Mouse (Mus musculus) limb, embryonic 14.5 days (tissue): Measurements from ENCODE around the gene Eno1. TPM values are rescaled to one million over a fixed set of nuclear protein-coding genes. Genes with fewer than 3 reads are reported as not detected.
A peak's percentile ranks its signal among the peaks of the same experiment; 100 is the strongest.

Experiments
- ATAC-seq: fragments of 200-750 bp; cut with Nextera tagmentation; 2 replicates; pipeline ENCODE4 v1.8.0; 2017; ENCODE audit warnings: low read depth, moderate number of reproducible peaks, moderate TSS enrichment; ENCODE audit not compliant: low FRiP score
- DNase-seq: peaks from one replicate; pipeline ENCODE4 v3.0.0-alpha.2; 2015; ENCODE audit warnings: low spot score
- H3K27ac ChIP-seq: fragments of 300-500 bp; sonication (generic); replicated peaks from 2 replicates; pipeline ENCODE4 v1.5.1; 2014; ENCODE audit warnings: low read depth, mild to moderate bottlenecking, low read length, moderate library complexity, mixed read lengths
- H3K27me3 ChIP-seq: fragments of 300-500 bp; sonication (generic); 2 replicates; pipeline ENCODE4 v1.6.1; 2014; ENCODE audit warnings: low read length, mixed read lengths; ENCODE audit not compliant: control insufficient read depth, insufficient read depth
- H3K36me3 ChIP-seq: fragments of 300-500 bp; sonication (generic); 2 replicates; pipeline ENCODE4 v1.6.1; 2014; ENCODE audit warnings: mild to moderate bottlenecking, low read length, moderate library complexity, mixed read lengths; ENCODE audit not compliant: control insufficient read depth, insufficient read depth
- H3K4me1 ChIP-seq: fragments of 300-500 bp; sonication (generic); 2 replicates; pipeline ENCODE4 v1.6.1; 2014; ENCODE audit warnings: antibody characterized with exemption, low read length, mixed read lengths; ENCODE audit not compliant: control insufficient read depth, insufficient read depth
- H3K4me2 ChIP-seq: fragments of 300-500 bp; sonication (generic); replicated peaks from 2 replicates; pipeline ENCODE4 v1.6.1; 2014; ENCODE audit warnings: low read depth, mild to moderate bottlenecking, low read length, moderate library complexity; ENCODE audit not compliant: severe bottlenecking
- H3K4me3 ChIP-seq: fragments of 300-500 bp; sonication (generic); replicated peaks from 2 replicates; pipeline ENCODE4 v1.5.1; 2014; ENCODE audit warnings: low read length
- H3K9ac ChIP-seq: fragments of 300-500 bp; sonication (generic); 2 replicates; pipeline ENCODE4 v1.6.1; 2014; ENCODE audit warnings: mild to moderate bottlenecking, low read depth, low read length, moderate library complexity; ENCODE audit not compliant: severe bottlenecking
- H3K9me3 ChIP-seq: fragments of 300-500 bp; sonication (generic); 2 replicates; pipeline ENCODE4 v1.6.1; 2016; ENCODE audit warnings: low read length; ENCODE audit not compliant: control insufficient read depth
- POLR2A ChIP-seq: fragments of 200-500 bp; IDR thresholded peaks from 2 replicates; pipeline ENCODE4 v1.8.0; 2012; ENCODE audit warnings: inconsistent platforms, mild to moderate bottlenecking, moderate library complexity, borderline replicate concordance; ENCODE audit not compliant: insufficient read depth, insufficient read length; ENCODE audit errors: extremely low read depth
- WGBS: fragments of 180-500 bp; shearing (Covaris S2); extraction: QIAGEN DNeasy Blood & Tissue Kit; methylation state at CpG from one replicate; pipeline ENCODE4 v1.1.7; 2014; 5-methylcytosine and 5-hydroxymethylcytosine counted together
- polyA plus RNA-seq, 2 experiments: library from polyadenylated mRNA; depleted of rRNA in 1 of 2; stranded (reverse) in 1 of 2; unstranded in 1 of 2; fragments of >200 nt; fragmentation: Nextera tagmentation in 1 of 2; extraction: Ambion mirVana in 1 of 2; gene quantifications; 2 replicates each; pipeline versions ENCODE4 v1.2.1 to v1.2.3; 2012 to 2014

Gene Eno1
- polyA plus RNA-seq, 2 experiments: 675 to 1,302 TPM

DNA sequence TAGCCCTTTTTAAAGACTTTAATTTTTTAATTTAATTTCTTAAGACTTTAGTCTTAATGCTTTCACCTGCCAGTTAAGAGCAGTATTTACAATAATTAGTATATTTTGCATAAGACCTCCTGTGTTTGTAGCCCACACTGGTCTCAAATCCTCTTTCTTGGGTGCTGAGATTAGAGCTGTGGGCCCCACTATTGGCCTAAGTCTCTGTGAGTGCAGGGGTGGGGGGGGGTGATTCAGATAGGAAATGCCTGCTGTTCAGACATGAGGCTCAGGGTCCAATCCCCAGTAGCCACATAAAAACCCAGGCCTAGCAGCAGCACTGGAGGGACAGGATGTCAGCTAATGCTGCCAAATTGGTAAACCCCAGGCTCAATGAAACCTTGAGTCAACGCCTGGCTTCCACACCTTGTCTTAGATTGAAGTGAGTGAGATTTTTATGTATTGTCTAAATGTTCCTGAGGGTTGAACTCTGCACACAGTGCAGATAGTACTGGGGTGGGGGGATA is 3.9 kb downstream of the Eno1 start:
- Histone ChIP-seq H3K4me3 (no peak overlapping the region), H3K4me1 (peaks cover 29% of the 10 kb centered on the region), H3K9ac (no peak overlapping the region), H3K27me3 (no peaks in the 10 kb centered on the region), H3K27ac (no peak overlapping the region), H3K9me3 (no peaks in the 10 kb centered on the region), H3K36me3 (peaks cover 63% of the 10 kb centered on the region), H3K4me2 (peak overlapping the region; percentile 27)
- DNase-seq (no peak), ATAC-seq (no peak)
- no peak for TF ChIP-seq POLR2A
- 35% methylated on average over 1 of the region's 1 CpGs for WGBS

DNA sequence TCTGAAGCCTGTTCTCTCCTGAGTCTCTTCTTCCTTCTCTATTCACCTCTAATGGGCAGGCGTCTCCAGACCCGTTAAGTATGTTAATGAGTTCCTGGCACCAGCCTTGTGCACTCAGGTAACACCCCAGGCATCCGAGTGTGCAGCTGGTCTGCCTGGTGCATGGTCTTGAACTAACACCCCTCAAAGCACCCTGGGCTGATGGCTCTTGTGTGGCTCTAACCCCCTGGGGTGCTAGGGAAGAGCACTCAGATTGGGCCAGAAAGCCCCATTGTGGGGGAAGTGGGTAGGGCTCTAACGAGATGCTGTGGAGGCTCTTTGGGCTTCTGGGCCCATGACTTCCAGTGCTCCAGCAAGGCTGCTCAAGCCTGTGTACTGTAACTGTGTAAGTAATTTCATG is 5.2 kb downstream of the Eno1 start:
- WGBS: 60% methylated on average over 4 of the region's 4 CpGs
- Histone ChIP-seq H3K4me1 (peaks cover 26% of the 10 kb centered on the region), H3K9me3 (no peaks in the 10 kb centered on the region), H3K27me3 (no peaks in the 10 kb centered on the region), H3K27ac (no peak overlapping the region), H3K9ac (no peak overlapping the region), H3K36me3 (peaks cover 76% of the 10 kb centered on the region), H3K4me2 (0 out of 2 replicates have a peak overlapping the region, but pooled peaks have one; percentile 13), H3K4me3 (no peak overlapping the region)
- TF ChIP-seq POLR2A: no peak
- no peak for DNase-seq
- no peak for ATAC-seq

DNA sequence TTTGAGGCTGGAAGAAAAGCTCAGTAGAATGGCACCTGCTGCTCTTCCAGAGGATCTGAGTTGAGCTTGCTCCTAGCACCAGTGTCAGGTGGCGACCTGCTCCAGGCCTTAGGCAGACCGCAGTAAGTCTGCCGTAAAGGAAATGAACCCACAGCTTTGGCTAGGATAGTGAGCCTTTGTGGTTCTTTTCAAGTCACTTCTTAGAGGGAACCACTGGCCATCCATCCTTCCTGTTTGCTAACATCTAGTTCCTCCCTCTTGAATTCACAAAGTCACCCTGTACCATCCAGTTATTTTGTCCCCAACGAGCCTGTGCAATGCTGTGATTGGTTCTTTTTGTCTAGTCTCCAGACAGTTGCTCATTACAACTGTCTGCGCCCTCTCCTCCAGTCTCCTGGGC is 6.2 kb downstream of the Eno1 start:
- no peak for ATAC-seq
- no peak for DNase-seq
- H3K4me2 ChIP-seq: no peak overlapping the region
- H3K9me3 ChIP-seq: no peaks in the 10 kb centered on the region
- no peaks in the 10 kb centered on the region for H3K27me3 ChIP-seq
- H3K4me3 ChIP-seq: no peak overlapping the region
- no peak overlapping the region for H3K27ac ChIP-seq
- peaks cover 86% of the 10 kb centered on the region for H3K36me3 ChIP-seq
- H3K9ac ChIP-seq: no peak overlapping the region
- TF ChIP-seq POLR2A: no peak
- H3K4me1 ChIP-seq: peaks cover 26% of the 10 kb centered on the region
- 80% methylated on average over 5 of the region's 5 CpGs for WGBS

DNA sequence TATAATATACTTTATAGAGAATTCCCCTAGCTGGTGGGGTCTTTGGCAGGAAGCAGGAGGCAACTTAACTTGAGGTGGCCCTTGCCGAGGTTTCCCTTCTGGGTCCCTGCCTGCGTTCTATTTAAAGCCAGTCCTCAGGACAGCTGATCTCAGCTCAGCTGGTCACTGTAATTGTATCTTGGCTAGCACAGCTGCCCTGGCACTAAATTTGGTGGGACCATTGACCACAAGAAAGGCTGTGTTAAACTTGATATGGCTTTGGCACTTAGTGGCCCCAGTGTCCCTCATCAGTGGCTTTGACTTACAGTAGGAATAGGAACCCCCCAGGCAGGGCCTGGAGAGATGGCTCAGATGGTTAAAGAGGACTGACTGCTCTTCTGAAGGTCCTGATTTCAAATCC is 9.4 kb downstream of the Eno1 start:
- Histone ChIP-seq H3K27ac (no peak overlapping the region), H3K9ac (no peak overlapping the region), H3K4me1 (peaks cover 6% of the 10 kb centered on the region; the same call in 1 of the 2 replicates), H3K36me3 (peaks cover 90% of the 10 kb centered on the region), H3K4me3 (no peak overlapping the region), H3K4me2 (no peak overlapping the region), H3K9me3 (no peaks in the 10 kb centered on the region), H3K27me3 (no peaks in the 10 kb centered on the region)
- WGBS: 75% methylated on average over 2 of the region's 2 CpGs
- ATAC-seq (no peak), DNase-seq (no peak)
- no peak for TF ChIP-seq POLR2A

DNA sequence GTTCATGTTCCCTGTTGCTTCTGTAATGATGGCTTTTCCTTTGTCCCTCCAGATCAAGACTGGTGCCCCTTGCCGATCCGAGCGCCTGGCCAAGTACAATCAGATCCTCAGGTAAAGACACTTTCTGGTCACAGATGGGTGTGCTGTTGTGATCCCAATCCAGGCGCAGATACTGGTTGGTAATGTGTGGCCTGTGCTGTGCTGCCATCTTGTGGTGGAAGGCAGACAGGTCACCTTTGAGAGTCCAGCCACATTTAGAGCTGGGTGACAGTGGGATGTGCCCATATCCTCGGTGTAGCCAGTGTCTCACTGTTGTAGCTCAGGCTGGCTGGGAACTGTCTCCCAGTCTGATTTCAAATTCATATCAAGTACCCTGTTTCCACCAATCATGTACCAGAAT is 11.5 kb downstream of the Eno1 start:
- ATAC-seq: peak; percentile 31; the same call in 1 of the 2 replicates
- no peak for DNase-seq
- WGBS: 68% methylated on average over 5 of the region's 5 CpGs

DNA sequence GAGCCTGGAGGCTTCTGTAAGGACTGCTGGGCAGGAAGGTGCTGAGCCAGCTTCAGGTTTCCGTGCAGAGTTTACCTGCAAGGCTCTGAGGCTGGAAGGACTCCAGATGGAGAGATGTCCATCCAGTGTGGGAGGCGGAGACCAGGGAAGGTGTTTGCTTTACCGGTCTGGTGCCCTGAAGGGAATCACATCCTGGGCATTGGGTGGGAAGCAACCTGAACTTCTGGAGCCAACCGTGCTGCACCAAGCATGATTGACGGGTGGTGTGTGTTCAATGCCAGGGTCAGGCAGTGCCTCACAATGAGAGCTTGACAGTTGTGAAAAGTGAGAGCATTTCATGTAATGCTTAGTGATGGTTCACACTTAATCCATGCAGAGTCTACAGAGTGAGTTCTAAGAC is 12.4 kb downstream of the Eno1 start:
- 83% methylated on average over 5 of the region's 5 CpGs for WGBS
- no peaks in the 10 kb centered on the region for H3K4me1 ChIP-seq
- H3K9me3 ChIP-seq: no peaks in the 10 kb centered on the region
- H3K27me3 ChIP-seq: no peaks in the 10 kb centered on the region
- peaks cover 63% of the 10 kb centered on the region for H3K36me3 ChIP-seq
- no peak for TF ChIP-seq POLR2A
- no peak for ATAC-seq
- H3K27ac ChIP-seq: no peak overlapping the region
- no peak overlapping the region for H3K4me2 ChIP-seq
- no peak overlapping the region for H3K4me3 ChIP-seq
- H3K9ac ChIP-seq: no peak overlapping the region
- no peak for DNase-seq

More for the DNA sequence above, 11.5 kb downstream of the Eno1 start:
- Histone ChIP-seq H3K4me1 (no peaks in the 10 kb centered on the region), H3K4me2 (no peak overlapping the region), H3K36me3 (peaks cover 73% of the 10 kb centered on the region), H3K9ac (no peak overlapping the region), H3K9me3 (no peaks in the 10 kb centered on the region), H3K27ac (no peak overlapping the region), H3K4me3 (no peak overlapping the region), H3K27me3 (no peaks in the 10 kb centered on the region)
- TF ChIP-seq POLR2A: no peak
